Mouse (Mus musculus): ENCODE data around the gene Rapgefl1. TPM values are rescaled to one million over a fixed set of nuclear protein-coding genes. Genes with fewer than 3 reads are reported as not detected.

The Rapgefl1 gene
- polyA plus RNA-seq, 1 experiment from 2014 or later = 1.1 TPM

DNA sequence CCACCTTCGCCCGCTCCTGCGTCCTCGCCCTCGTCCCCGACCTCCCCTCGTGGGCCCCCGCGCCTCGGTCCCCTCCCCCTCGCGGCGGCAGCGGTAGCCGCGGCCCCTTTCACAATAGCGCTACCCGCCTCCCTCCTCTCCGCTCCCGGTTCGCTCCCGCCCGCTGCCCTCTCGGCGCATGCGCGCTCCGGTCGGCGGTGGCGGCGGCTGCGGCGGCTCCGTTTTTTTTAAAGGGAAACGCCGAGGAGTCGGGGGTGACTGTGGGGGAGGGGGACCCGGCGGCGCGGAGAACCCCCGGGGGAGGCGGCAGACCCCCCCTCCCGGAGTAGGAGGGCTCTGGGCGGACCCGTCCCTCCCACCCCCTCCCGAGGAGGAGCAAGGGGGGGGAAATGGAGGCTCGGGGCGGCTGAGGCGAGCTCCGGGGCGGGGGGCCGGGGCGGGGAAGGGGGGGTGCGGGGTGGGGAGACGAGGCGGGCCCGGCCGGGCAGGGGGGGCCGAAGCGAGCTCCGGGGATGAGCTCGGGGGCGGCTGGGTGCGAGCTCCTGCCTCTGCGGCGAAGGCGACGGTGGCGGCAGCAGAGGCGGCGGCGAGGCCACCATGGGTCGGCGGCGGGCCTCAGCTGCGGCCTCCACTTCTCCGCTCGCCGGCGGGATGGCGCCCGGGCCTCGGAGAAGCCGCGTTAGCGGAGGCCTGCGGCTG, 41.4 kb upstream of the Rapgefl1 start, which contains the start of gene Msl1:
TSS of gene Msl1 (plus strand) at position 502 of the 699 bp plus-strand sequence.
- H3K27ac ChIP-seq = peak within 1 kb of the TSS; percentile 100
- peak within 1 kb of the TSS; percentile 88 for H3K4me3 ChIP-seq (replicated peaks)
- no peaks in the 10 kb centered on the region for H3K27me3 ChIP-seq (replicated peaks)
- H3K9ac ChIP-seq = peak within 1 kb of the TSS; percentile 99
- H3K4me1 ChIP-seq (replicated peaks) = peaks cover 23% of the 10 kb centered on the region
- peak within 1 kb of the TSS; percentile 88 for H3K4me2 ChIP-seq (replicated peaks)
- ATAC-seq = peak; percentile 80
- H3K36me3 ChIP-seq = peaks cover 13% of the 10 kb centered on the region
- H3K9me3 ChIP-seq = no peaks in the 10 kb centered on the region
- WGBS = under 1% methylated on average over 75 of the region's 89 CpGs

GRCm38 (mm10) chr11:98795714-98796514, 40.7 kb upstream of the Rapgefl1 start:
- H3K4me3 ChIP-seq (replicated peaks) = peak overlapping the region; percentile 88
- no peaks in the 10 kb centered on the region for H3K9me3 ChIP-seq
- peaks cover 23% of the 10 kb centered on the region for H3K4me1 ChIP-seq (replicated peaks)
- H3K36me3 ChIP-seq = peaks cover 19% of the 10 kb centered on the region
- H3K27ac ChIP-seq = peak overlapping the region; percentile 100
- no peaks in the 10 kb centered on the region for H3K27me3 ChIP-seq (replicated peaks)
- WGBS = under 1% methylated on average over 72 of the region's 74 CpGs
- peak overlapping the region; percentile 88 for H3K4me2 ChIP-seq (replicated peaks)
- H3K9ac ChIP-seq = peak overlapping the region; percentile 99
- ATAC-seq = peak; percentile 57

- ATAC-seq = peak; percentile 23; the same call in 1 of the 2 replicates
- H3K4me2 ChIP-seq (replicated peaks) = peak overlapping the region; percentile 88
- peak overlapping the region; percentile 100 for H3K27ac ChIP-seq
- peaks cover 22% of the 10 kb centered on the region for H3K36me3 ChIP-seq
- H3K27me3 ChIP-seq (replicated peaks) = no peaks in the 10 kb centered on the region
- WGBS = under 1% methylated on average over 23 of the region's 23 CpGs
- H3K4me1 ChIP-seq (replicated peaks) = peaks cover 23% of the 10 kb centered on the region
- H3K4me3 ChIP-seq (replicated peaks) = peak overlapping the region; percentile 88
- no peaks in the 10 kb centered on the region for H3K9me3 ChIP-seq
- H3K9ac ChIP-seq = peak overlapping the region; percentile 99
Observed at GRCm38 (mm10) chr11:98796515-98797216, 39.9 kb upstream of the Rapgefl1 start.

- Histone ChIP-seq H3K9me3 (no peaks in the 10 kb centered on the region), H3K27ac (no peak overlapping the region), H3K4me3 (replicated peaks) (peak overlapping the region; percentile 88), H3K36me3 (peaks cover 24% of the 10 kb centered on the region), H3K4me2 (replicated peaks) (peak overlapping the region; percentile 88), H3K27me3 (replicated peaks) (no peaks in the 10 kb centered on the region), H3K4me1 (replicated peaks) (peaks cover 23% of the 10 kb centered on the region), H3K9ac (peak overlapping the region; percentile 99)
- ATAC-seq = no peak
- 3% methylated on average over 5 of the region's 5 CpGs for WGBS
Observed at GRCm38 (mm10) chr11:98797306-98797705, 39.3 kb upstream of the Rapgefl1 start.

- Histone ChIP-seq H3K4me1 (replicated peaks) (peaks cover 23% of the 10 kb centered on the region), H3K4me3 (replicated peaks) (peak overlapping the region; percentile 88), H3K9me3 (no peaks in the 10 kb centered on the region), H3K4me2 (replicated peaks) (peak overlapping the region; percentile 88), H3K36me3 (peaks cover 26% of the 10 kb centered on the region), H3K9ac (peak overlapping the region; percentile 99), H3K27me3 (replicated peaks) (no peaks in the 10 kb centered on the region), H3K27ac (no peak overlapping the region)
- ATAC-seq = no peak
- 49% methylated on average over 4 of the region's 4 CpGs for WGBS
Observed at GRCm38 (mm10) chr11:98797909-98798308, 38.7 kb upstream of the Rapgefl1 start.

- H3K4me3 ChIP-seq (replicated peaks) = no peak within 1 kb of the TSS
- H3K4me2 ChIP-seq (replicated peaks) = no peak within 1 kb of the TSS
- no peak for ATAC-seq
- H3K9me3 ChIP-seq = no peaks in the 10 kb centered on the region
- peaks cover 42% of the 10 kb centered on the region for H3K36me3 ChIP-seq
- 91% methylated on average over 5 of the region's 5 CpGs for WGBS
- H3K27me3 ChIP-seq (replicated peaks) = no peaks in the 10 kb centered on the region
- H3K27ac ChIP-seq = no peak within 1 kb of the TSS
- 0 out of 2 replicates have a peak, but pooled peaks cover 3% of the 10 kb centered on the region for H3K4me1 ChIP-seq (replicated peaks)
- no peak within 1 kb of the TSS for H3K9ac ChIP-seq
Observed at GRCm38 (mm10) chr11:98804605-98805004, 32.0 kb upstream of the Rapgefl1 start, which contains the start of gene Casc3. Gene Casc3, plus strand, starts transcription at chr11:98804905.

- Histone ChIP-seq H3K4me1 (replicated peaks) (0 out of 2 replicates have a peak, but pooled peaks cover 3% of the 10 kb centered on the region), H3K9me3 (no peaks in the 10 kb centered on the region), H3K4me3 (replicated peaks) (no peak overlapping the region; the same call in 1 of the 2 replicates), H3K27ac (no peak overlapping the region), H3K9ac (no peak overlapping the region), H3K36me3 (peaks cover 26% of the 10 kb centered on the region), H3K4me2 (replicated peaks) (peak overlapping the region; percentile 66; the same call in 1 of the 2 replicates), H3K27me3 (replicated peaks) (no peaks in the 10 kb centered on the region)
- 59% methylated on average over 2 of the region's 2 CpGs for WGBS
- ATAC-seq = no peak
Observed at GRCm38 (mm10) chr11:98808417-98808816, 28.2 kb upstream of the Rapgefl1 start.

- H3K4me1 ChIP-seq (replicated peaks) = 0 out of 2 replicates have a peak, but pooled peaks cover 3% of the 10 kb centered on the region
- H3K27ac ChIP-seq = peak overlapping the region; percentile 99
- peak overlapping the region; percentile 66 for H3K4me2 ChIP-seq (replicated peaks)
- WGBS = under 1% methylated on average over 83 of the region's 84 CpGs
- peaks cover 16% of the 10 kb centered on the region for H3K36me3 ChIP-seq
- no peaks in the 10 kb centered on the region for H3K9me3 ChIP-seq
- peak overlapping the region; percentile 100 for H3K9ac ChIP-seq
- no peaks in the 10 kb centered on the region for H3K27me3 ChIP-seq (replicated peaks)
- peak overlapping the region; percentile 93 for H3K4me3 ChIP-seq (replicated peaks)
- peak; percentile 100 for ATAC-seq
Observed at GRCm38 (mm10) chr11:98809457-98810290, 26.9 kb upstream of the Rapgefl1 start.

DNA sequence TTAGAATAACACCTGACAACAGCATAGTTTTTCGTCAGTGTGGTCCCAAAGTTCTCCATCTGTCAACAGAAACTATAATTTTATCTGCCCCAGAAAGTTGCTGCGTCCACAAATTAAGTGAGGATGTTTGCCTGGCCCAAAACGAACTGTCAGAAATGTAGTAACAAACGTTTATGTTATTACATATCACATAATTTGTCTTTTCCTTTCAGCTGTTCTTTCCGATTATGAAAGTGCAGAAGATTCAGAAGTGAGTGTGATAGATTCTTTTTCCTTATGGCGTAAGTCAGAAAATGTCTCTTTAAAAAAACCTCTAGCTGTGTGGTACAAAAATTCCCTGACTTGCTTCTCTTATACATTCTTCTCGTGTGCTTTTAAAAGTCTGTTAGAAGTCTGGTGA, 25.9 kb upstream of the Rapgefl1 start:
- no peak for ATAC-seq
- H3K4me2 ChIP-seq (replicated peaks) = peak overlapping the region; percentile 66
- peak overlapping the region; percentile 93 for H3K4me3 ChIP-seq (replicated peaks)
- WGBS = 52% methylated on average over 7 of the region's 7 CpGs
- no peaks in the 10 kb centered on the region for H3K9me3 ChIP-seq
- H3K27me3 ChIP-seq (replicated peaks) = no peaks in the 10 kb centered on the region
- peak overlapping the region; percentile 100; the same call in 1 of the 2 replicates for H3K9ac ChIP-seq
- H3K4me1 ChIP-seq (replicated peaks) = 0 out of 2 replicates have a peak, but pooled peaks cover 3% of the 10 kb centered on the region
- H3K27ac ChIP-seq = no peak overlapping the region
- peaks cover 9% of the 10 kb centered on the region for H3K36me3 ChIP-seq

DNA sequence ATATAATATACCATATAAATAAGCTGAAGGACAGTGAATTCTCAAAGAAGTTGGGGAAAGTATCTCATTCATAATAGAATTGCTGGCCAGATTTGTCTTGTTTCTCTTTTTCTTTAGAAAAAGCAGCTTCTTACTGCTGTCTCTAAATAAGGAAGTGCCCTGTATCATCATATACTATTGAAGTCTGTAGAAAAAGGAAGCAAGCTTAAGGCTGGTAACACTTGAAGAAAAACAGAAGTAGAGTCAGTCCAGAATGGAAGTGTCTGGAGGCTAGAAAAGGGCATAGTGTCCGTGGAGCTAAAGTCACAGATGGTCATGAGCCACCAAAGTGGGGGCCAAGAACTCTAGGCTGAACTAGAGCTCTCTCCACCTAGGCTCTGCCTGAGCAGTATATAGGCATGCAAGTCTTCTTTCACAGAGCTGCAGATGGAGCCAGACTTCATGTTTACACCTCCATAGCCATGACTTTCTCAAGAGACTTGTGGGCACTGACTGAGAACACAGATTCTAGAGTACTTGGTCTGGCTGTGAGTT, 19.8 kb upstream of the Rapgefl1 start:
- no peak overlapping the region for H3K4me3 ChIP-seq (replicated peaks)
- H3K27me3 ChIP-seq (replicated peaks) = no peaks in the 10 kb centered on the region
- no peaks in the 10 kb centered on the region for H3K9me3 ChIP-seq
- 81% methylated on average over 1 of the region's 1 CpGs for WGBS
- no peak overlapping the region for H3K27ac ChIP-seq
- no peaks in the 10 kb centered on the region for H3K4me1 ChIP-seq (replicated peaks)
- H3K4me2 ChIP-seq (replicated peaks) = no peak overlapping the region
- no peak overlapping the region for H3K9ac ChIP-seq
- peaks cover 26% of the 10 kb centered on the region for H3K36me3 ChIP-seq
- ATAC-seq = no peak

GRCm38 (mm10) chr11:98820968-98821367, 15.6 kb upstream of the Rapgefl1 start:
- H3K9ac ChIP-seq = no peak overlapping the region
- H3K27ac ChIP-seq = no peak overlapping the region
- no peak overlapping the region for H3K4me3 ChIP-seq (replicated peaks)
- H3K9me3 ChIP-seq = no peaks in the 10 kb centered on the region
- no peaks in the 10 kb centered on the region for H3K27me3 ChIP-seq (replicated peaks)
- no peak overlapping the region for H3K4me2 ChIP-seq (replicated peaks)
- H3K4me1 ChIP-seq (replicated peaks) = no peaks in the 10 kb centered on the region
- no peak for ATAC-seq
- 96% methylated on average over 5 of the region's 5 CpGs for whole genome bisulfite sequencing
- peaks cover 50% of the 10 kb centered on the region for H3K36me3 ChIP-seq
